Comparison of ENCODE assay signal across 11 mouse cellular contexts in the genomic region with DNA sequence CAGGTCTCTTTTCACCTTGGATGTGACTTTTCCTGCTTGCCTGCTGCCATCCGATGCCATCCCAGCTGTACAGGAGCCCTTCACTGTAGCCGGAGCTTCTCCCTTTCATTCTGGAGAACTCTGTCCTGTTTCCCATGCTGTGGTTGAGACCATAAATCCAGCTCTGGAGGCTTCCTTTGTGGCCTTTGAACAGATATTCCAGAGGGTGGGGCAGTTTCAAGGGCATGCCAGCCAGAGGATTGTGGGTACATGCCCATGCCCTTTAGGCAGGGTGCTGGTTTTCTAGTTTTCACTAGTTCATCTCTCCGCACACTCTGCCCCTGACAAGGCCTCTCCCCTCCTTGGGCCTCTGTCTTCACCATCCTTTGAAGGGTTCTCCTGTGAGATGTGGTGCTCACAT. TPM values are rescaled to one million over a fixed set of nuclear protein-coding genes. Genes with fewer than 3 reads are reported as not detected.
DNase-seq lines count a peak whose midpoint lies in the region; ATAC-seq and TF ChIP-seq lines count a peak whose summit lies in the region.
"Had no signal": no experiment of that assay in that cellular context is flagged by ENCODE, and none has a peak within 500 bp of the region (broad histone marks: within the 10 kb centered on the region; RNA-seq: fewer than 3 reads in every experiment).

No protein-coding gene starts in this region.

- TF ChIP-seq EP300 in liver, postnatal 0 days (IDR thresholded peaks at IDR 0.05; ENCODE audit: low read depth) = no peak

- H3K27ac ChIP-seq in forebrain, embryonic 10.5 days = 0 out of 2 replicates have a peak overlapping the region, but pooled peaks have one; percentile 20
- no peak overlapping the region for H3K27ac ChIP-seq in forebrain, embryonic 16.5 days (ENCODE audit: low read length)
- peak overlapping the region; percentile 12; the same call in 1 of the 2 replicates for H3K27ac ChIP-seq in limb, embryonic 12.5 days
- H3K27ac ChIP-seq in limb, embryonic 10.5 days = no peak overlapping the region
- H3K27ac ChIP-seq in intestine, embryonic 14.5 days (ENCODE audit: low read depth) = no peak overlapping the region
- no peak overlapping the region for H3K27ac ChIP-seq in liver, postnatal 0 days (ENCODE audit: low read depth)
- H3K27ac ChIP-seq: limb, embryonic 15.5 days had no signal

- no peak for ATAC-seq in forebrain, embryonic 16.5 days
- no peak for ATAC-seq in limb, embryonic 12.5 days (ENCODE audit: insufficient number of reproducible peaks, insufficient read depth, low FRiP score, low TSS enrichment, low read depth)
- ATAC-seq in intestine, embryonic 14.5 days (replicated peaks; ENCODE audit: low FRiP score, low TSS enrichment, low read depth) = no peak
- no peak for ATAC-seq in liver, postnatal 0 days

- TF ChIP-seq CTCF in liver, postnatal 0 days (IDR thresholded peaks at IDR 0.05; ENCODE audit: low read depth) = no peak

- peaks cover 72% of the 10 kb centered on the region for H3K36me3 ChIP-seq in forebrain, embryonic 10.5 days (replicated peaks)
- peaks cover 13% of the 10 kb centered on the region for H3K36me3 ChIP-seq in forebrain, embryonic 16.5 days (ENCODE audit: control insufficient read depth, insufficient read depth)
- peaks cover 65% of the 10 kb centered on the region for H3K36me3 ChIP-seq in limb, embryonic 12.5 days
- H3K36me3 ChIP-seq in limb, embryonic 10.5 days = peaks cover 68% of the 10 kb centered on the region
- peaks cover 47% of the 10 kb centered on the region for H3K36me3 ChIP-seq in intestine, embryonic 14.5 days (ENCODE audit: control insufficient read depth, insufficient read depth, low read length)
- peaks cover 15% of the 10 kb centered on the region for H3K36me3 ChIP-seq in liver, postnatal 0 days (replicated peaks; ENCODE audit: insufficient read depth, low read length)

- H3K4me3 ChIP-seq in forebrain, embryonic 10.5 days = 0 out of 2 replicates have a peak overlapping the region, but pooled peaks have one; percentile 56
- H3K4me3 ChIP-seq in forebrain, embryonic 16.5 days (replicated peaks; ENCODE audit: low read length) = no peak overlapping the region
- H3K4me3 ChIP-seq in limb, embryonic 12.5 days (replicated peaks) = 0 out of 2 replicates have a peak overlapping the region, but pooled peaks have one; percentile 44
- no peak overlapping the region for H3K4me3 ChIP-seq in limb, embryonic 10.5 days
- H3K4me3 ChIP-seq in intestine, embryonic 14.5 days (ENCODE audit: low read depth, low read length) = no peak overlapping the region
- H3K4me3 ChIP-seq in liver, postnatal 0 days (ENCODE audit: low read depth, low read length) = no peak overlapping the region
- H3K4me3 ChIP-seq: limb, embryonic 15.5 days had no signal

- H3K9ac ChIP-seq in forebrain, embryonic 16.5 days (replicated peaks; ENCODE audit: low read depth, low read length) = no peak overlapping the region
- H3K9ac ChIP-seq in limb, embryonic 12.5 days (replicated peaks) = no peak overlapping the region
- no peak overlapping the region for H3K9ac ChIP-seq in intestine, embryonic 14.5 days (ENCODE audit: low read length)
- H3K9ac ChIP-seq in liver, postnatal 0 days (replicated peaks) = 0 out of 2 replicates have a peak overlapping the region, but pooled peaks have one; percentile 23
- H3K9ac ChIP-seq: limb, embryonic 15.5 days had no signal

- H3K4me1 ChIP-seq in forebrain, embryonic 10.5 days = peaks cover 42% of the 10 kb centered on the region
- H3K4me1 ChIP-seq in forebrain, embryonic 16.5 days (replicated peaks; ENCODE audit: control insufficient read depth, insufficient read depth, low read length) = peaks cover 10% of the 10 kb centered on the region
- peaks cover 27% of the 10 kb centered on the region for H3K4me1 ChIP-seq in limb, embryonic 12.5 days (replicated peaks)
- H3K4me1 ChIP-seq in limb, embryonic 10.5 days = peaks cover 30% of the 10 kb centered on the region
- peaks cover 13% of the 10 kb centered on the region for H3K4me1 ChIP-seq in intestine, embryonic 14.5 days (replicated peaks; ENCODE audit: control insufficient read depth, insufficient read depth, low read length)
- peaks cover 18% of the 10 kb centered on the region for H3K4me1 ChIP-seq in liver, postnatal 0 days (ENCODE audit: insufficient read depth)

- whole genome bisulfite sequencing in forebrain, embryonic 10.5 days = 88% methylated on average over 3 of the region's 3 CpGs
- 82% methylated on average over 3 of the region's 3 CpGs for WGBS in forebrain, embryonic 16.5 days
- 96% methylated on average over 3 of the region's 3 CpGs for WGBS in limb, embryonic 12.5 days
- 93% methylated on average over 3 of the region's 3 CpGs for WGBS in limb, embryonic 10.5 days
- WGBS in intestine, embryonic 14.5 days = 79% methylated on average over 3 of the region's 3 CpGs
- WGBS in liver, postnatal 0 days (ENCODE audit: insufficient replicate concordance) = 86% methylated on average over 3 of the region's 3 CpGs

- 0 out of 2 replicates have a peak, but pooled peaks cover 3% of the 10 kb centered on the region for H3K27me3 ChIP-seq in forebrain, embryonic 10.5 days (ENCODE audit: poor library complexity, severe bottlenecking)
- H3K27me3 ChIP-seq in forebrain, embryonic 16.5 days (replicated peaks; ENCODE audit: control insufficient read depth, insufficient read depth, low read length) = no peaks in the 10 kb centered on the region
- no peaks in the 10 kb centered on the region for H3K27me3 ChIP-seq in limb, embryonic 12.5 days
- no peaks in the 10 kb centered on the region for H3K27me3 ChIP-seq in limb, embryonic 10.5 days (ENCODE audit: low read depth, poor library complexity, severe bottlenecking)
- H3K27me3 ChIP-seq in intestine, embryonic 14.5 days (replicated peaks; ENCODE audit: control insufficient read depth, insufficient read depth, low read length) = no peaks in the 10 kb centered on the region
- H3K27me3 ChIP-seq in liver, postnatal 0 days (ENCODE audit: insufficient read depth, low read length) = no peaks in the 10 kb centered on the region
- H3K27me3 ChIP-seq: limb, embryonic 15.5 days had no signal

- DNase-seq in forebrain, embryonic 10.5 days (ENCODE audit: extremely low spot score, low spot score) = no peak
- no peak for DNase-seq in limb, embryonic 10.5 days (ENCODE audit: low spot score)
- DNase-seq in intestine, embryonic 14.5 days (ENCODE audit: low spot score) = no peak
- DNase-seq in liver, postnatal 0 days = no peak
- DNase-seq in thymus, postnatal 36 days = no peak
- no peak for DNase-seq in retina, postnatal 1 day
- DNase-seq: B cell, adult 2 months; gastrocnemius, postnatal 10 days had no signal

- no peak overlapping the region for H3K4me2 ChIP-seq in forebrain, embryonic 16.5 days (ENCODE audit: low read length)
- no peak overlapping the region for H3K4me2 ChIP-seq in limb, embryonic 12.5 days
- 0 out of 2 replicates have a peak overlapping the region, but pooled peaks have one; percentile 59 for H3K4me2 ChIP-seq in intestine, embryonic 14.5 days (ENCODE audit: low read length)
- H3K4me2 ChIP-seq in liver, postnatal 0 days (ENCODE audit: low read depth, low read length) = peak overlapping the region; percentile 68

- H3K9me3 ChIP-seq in forebrain, embryonic 10.5 days = no peaks in the 10 kb centered on the region
- H3K9me3 ChIP-seq in forebrain, embryonic 16.5 days (ENCODE audit: control insufficient read depth, low read length) = no peaks in the 10 kb centered on the region
- H3K9me3 ChIP-seq in limb, embryonic 12.5 days = no peaks in the 10 kb centered on the region
- H3K9me3 ChIP-seq in limb, embryonic 10.5 days (replicated peaks) = no peaks in the 10 kb centered on the region
- H3K9me3 ChIP-seq in intestine, embryonic 14.5 days (ENCODE audit: control insufficient read depth, low read length) = no peaks in the 10 kb centered on the region
- H3K9me3 ChIP-seq in liver, postnatal 0 days (ENCODE audit: low read length) = no peaks in the 10 kb centered on the region
- H3K9me3 ChIP-seq: limb, embryonic 15.5 days had no signal

RNA-seq across cellular contexts. Expression of gene Cisd3, which starts 1.4 kb away (rescaled TPM):
- polyA plus RNA-seq in forebrain, embryonic 10.5 days (2016; fragmentation: Nextera tagmentation; extraction: Ambion mirVana) = 17.0 and 21.7 TPM in 2 replicates
- 14.6 and 15.4 TPM in 2 replicates for polyA plus RNA-seq in forebrain, embryonic 16.5 days (2015; fragmentation: Nextera tagmentation; extraction: Ambion mirVana)
- polyA plus RNA-seq in limb, embryonic 12.5 days (2016; fragmentation: Nextera tagmentation; extraction: Ambion mirVana) = 10.0 and 11.3 TPM in 2 replicates
- 9.4 and 15.3 TPM in 2 replicates for polyA plus RNA-seq in limb, embryonic 10.5 days (2016; fragmentation: Nextera tagmentation; extraction: Ambion mirVana)
- polyA plus RNA-seq in intestine, embryonic 14.5 days (2014; fragmentation: Nextera tagmentation; extraction: Ambion mirVana) = 41.2 and 47.9 TPM in 2 replicates
- polyA plus RNA-seq in liver, postnatal 0 days (2015; fragmentation: Nextera tagmentation; extraction: Ambion mirVana) = 54.6 and 63.7 TPM in 2 replicates

RNA-seq across cellular contexts. Expression of gene Pcgf2, which starts 13.2 kb away (rescaled TPM):
- polyA plus RNA-seq in forebrain, embryonic 10.5 days (2016; fragmentation: Nextera tagmentation; extraction: Ambion mirVana) = 18.4 and 20.9 TPM in 2 replicates
- 14.8 and 19.8 TPM in 2 replicates for polyA plus RNA-seq in forebrain, embryonic 16.5 days (2015; fragmentation: Nextera tagmentation; extraction: Ambion mirVana)
- 20.2 and 20.3 TPM in 2 replicates for polyA plus RNA-seq in limb, embryonic 12.5 days (2016; fragmentation: Nextera tagmentation; extraction: Ambion mirVana)
- 21.0 and 21.5 TPM in 2 replicates for polyA plus RNA-seq in limb, embryonic 10.5 days (2016; fragmentation: Nextera tagmentation; extraction: Ambion mirVana)
- polyA plus RNA-seq in intestine, embryonic 14.5 days (2014; fragmentation: Nextera tagmentation; extraction: Ambion mirVana) = 19.2 and 19.7 TPM in 2 replicates
- polyA plus RNA-seq in liver, postnatal 0 days (2015; fragmentation: Nextera tagmentation; extraction: Ambion mirVana) = 1.9 TPM in 2 replicates

RNA-seq across cellular contexts. Expression of gene Psmb3, which starts 16.1 kb away (rescaled TPM):
- polyA plus RNA-seq in forebrain, embryonic 10.5 days (2016; fragmentation: Nextera tagmentation; extraction: Ambion mirVana) = 627 and 634 TPM in 2 replicates
- 403 and 431 TPM in 2 replicates for polyA plus RNA-seq in forebrain, embryonic 16.5 days (2015; fragmentation: Nextera tagmentation; extraction: Ambion mirVana)
- 481 TPM in 2 replicates for polyA plus RNA-seq in limb, embryonic 12.5 days (2016; fragmentation: Nextera tagmentation; extraction: Ambion mirVana)
- polyA plus RNA-seq in limb, embryonic 10.5 days (2016; fragmentation: Nextera tagmentation; extraction: Ambion mirVana) = 626 and 675 TPM in 2 replicates
- 473 and 491 TPM in 2 replicates for polyA plus RNA-seq in intestine, embryonic 14.5 days (2014; fragmentation: Nextera tagmentation; extraction: Ambion mirVana)
- 244 and 267 TPM in 2 replicates for polyA plus RNA-seq in liver, postnatal 0 days (2015; fragmentation: Nextera tagmentation; extraction: Ambion mirVana)

RNA-seq across cellular contexts. Expression of gene Mllt6, which starts 23.8 kb away (rescaled TPM):
- polyA plus RNA-seq in forebrain, embryonic 10.5 days (2016; fragmentation: Nextera tagmentation; extraction: Ambion mirVana) = 1.5 and 2.5 TPM in 2 replicates
- polyA plus RNA-seq in forebrain, embryonic 16.5 days (2015; fragmentation: Nextera tagmentation; extraction: Ambion mirVana) = 4.2 and 5.1 TPM in 2 replicates
- polyA plus RNA-seq in limb, embryonic 12.5 days (2016; fragmentation: Nextera tagmentation; extraction: Ambion mirVana) = 2.8 and 2.9 TPM in 2 replicates
- 2.5 TPM in 2 replicates for polyA plus RNA-seq in limb, embryonic 10.5 days (2016; fragmentation: Nextera tagmentation; extraction: Ambion mirVana)
- polyA plus RNA-seq in intestine, embryonic 14.5 days (2014; fragmentation: Nextera tagmentation; extraction: Ambion mirVana) = 4.6 and 4.8 TPM in 2 replicates
- 0.32 and 0.38 TPM in 2 replicates for polyA plus RNA-seq in liver, postnatal 0 days (2015; fragmentation: Nextera tagmentation; extraction: Ambion mirVana)

RNA-seq across cellular contexts. Expression of gene Pip4k2b, which starts 57.4 kb away (rescaled TPM):
- polyA plus RNA-seq in forebrain, embryonic 10.5 days (2016; fragmentation: Nextera tagmentation; extraction: Ambion mirVana) = 1.3 and 2.1 TPM in 2 replicates
- 4.1 and 4.7 TPM in 2 replicates for polyA plus RNA-seq in forebrain, embryonic 16.5 days (2015; fragmentation: Nextera tagmentation; extraction: Ambion mirVana)
- 2.2 and 2.7 TPM in 2 replicates for polyA plus RNA-seq in limb, embryonic 12.5 days (2016; fragmentation: Nextera tagmentation; extraction: Ambion mirVana)
- 1.6 and 1.9 TPM in 2 replicates for polyA plus RNA-seq in limb, embryonic 10.5 days (2016; fragmentation: Nextera tagmentation; extraction: Ambion mirVana)
- 1.7 and 1.9 TPM in 2 replicates for polyA plus RNA-seq in intestine, embryonic 14.5 days (2014; fragmentation: Nextera tagmentation; extraction: Ambion mirVana)
- polyA plus RNA-seq in liver, postnatal 0 days (2015; fragmentation: Nextera tagmentation; extraction: Ambion mirVana) = 0.53 and 0.59 TPM in 2 replicates

Comparison
In these comparisons a context has a peak if more than half of its experiments do, and no peak if none do; other contexts are left out.
1. H3K27ac ChIP-seq: peak in forebrain, embryonic 10.5 days (single experiment) and limb, embryonic 12.5 days (single experiment); none in forebrain, embryonic 16.5 days (single experiment), limb, embryonic 10.5 days (single experiment), intestine, embryonic 14.5 days (single experiment) and liver, postnatal 0 days (single experiment).
2. H3K4me3 ChIP-seq: peak in forebrain, embryonic 10.5 days (single experiment) and limb, embryonic 12.5 days (single experiment); none in forebrain, embryonic 16.5 days (single experiment), limb, embryonic 10.5 days (single experiment), intestine, embryonic 14.5 days (single experiment) and liver, postnatal 0 days (single experiment).
3. H3K4me2 ChIP-seq: peak in intestine, embryonic 14.5 days (single experiment) and liver, postnatal 0 days (single experiment); none in forebrain, embryonic 16.5 days (single experiment) and limb, embryonic 12.5 days (single experiment).